Mouse (Mus musculus) forebrain, embryonic 12.5 days (tissue): ENCODE results near the gene Ptprm. TPM values are rescaled to one million over a fixed set of nuclear protein-coding genes. Genes with fewer than 3 reads are reported as not detected.

ENCODE experiments used
- ATAC-seq: fragments of 200-750 bp; cut with Nextera tagmentation; 2 replicates; pipeline ENCODE4 v1.8.0; 2017; ENCODE audit warnings: moderate TSS enrichment; ENCODE audit not compliant: low FRiP score
- H3K27ac ChIP-seq: fragments of 300-500 bp; sonication (generic); 2 replicates; pipeline ENCODE4 v1.5.1; 2016; ENCODE audit warnings: mild to moderate bottlenecking
- H3K27me3 ChIP-seq: fragments of 300-500 bp; sonication (generic); 2 replicates; pipeline ENCODE4 v1.6.1; 2016; ENCODE audit warnings: mild to moderate bottlenecking
- H3K36me3 ChIP-seq: fragments of 300-500 bp; sonication (generic); replicated peaks from 2 replicates; pipeline ENCODE4 v1.6.1; 2016; ENCODE audit warnings: mild to moderate bottlenecking
- H3K4me1 ChIP-seq: fragments of 300-500 bp; sonication (generic); 2 replicates; pipeline ENCODE4 v1.6.1; 2016
- H3K4me2 ChIP-seq: fragments of 300-500 bp; sonication (generic); 2 replicates; pipeline ENCODE4 v1.6.1; 2016; ENCODE audit warnings: mild to moderate bottlenecking, moderate library complexity
- H3K4me3 ChIP-seq: fragments of 300-500 bp; sonication (generic); replicated peaks from 2 replicates; pipeline ENCODE4 v1.5.1; 2016; ENCODE audit warnings: mild to moderate bottlenecking
- H3K9ac ChIP-seq: fragments of 300-500 bp; sonication (generic); 2 replicates; pipeline ENCODE4 v1.6.1; 2016; ENCODE audit warnings: mild to moderate bottlenecking
- H3K9me3 ChIP-seq: fragments of 300-500 bp; sonication (generic); 2 replicates; pipeline ENCODE4 v1.6.1; 2016
- WGBS: fragments of 180-500 bp; shearing (Covaris S2); methylation state at CpG from one replicate; pipeline ENCODE4 v1.1.7; 2016; 5-methylcytosine and 5-hydroxymethylcytosine counted together
- polyA plus RNA-seq: library from polyadenylated mRNA; unstranded; fragments of >200 nt; fragmentation: Nextera tagmentation; extraction: Ambion mirVana; gene quantifications from 2 replicates; pipeline ENCODE4 v1.2.1, GENCODE M21; 2016

Ptprm gene
- polyA plus RNA-seq, 1 experiment from 2014 or later = 8.8 TPM

DNA sequence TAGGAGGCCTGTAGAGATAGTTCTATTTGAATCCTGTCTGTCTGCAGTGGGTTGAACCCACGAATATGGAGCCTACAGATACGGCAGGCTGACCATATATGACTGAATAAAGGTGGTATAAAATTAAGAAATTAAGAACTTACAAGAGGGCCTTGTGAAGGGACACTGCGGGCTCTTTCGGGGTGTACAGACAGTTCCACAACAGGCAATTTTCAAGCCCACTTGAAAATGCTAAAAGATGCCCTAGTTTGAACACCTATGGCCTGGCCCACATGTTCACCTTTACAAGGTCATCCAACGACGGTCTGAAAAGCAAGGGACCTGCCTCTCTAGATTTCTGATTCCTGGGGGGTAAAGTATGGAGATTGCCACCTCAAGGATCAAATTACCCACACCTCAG lies 168.3 kb downstream of the Ptprm start:
- ATAC-seq = no peak
- Histone ChIP-seq H3K9ac (no peak overlapping the region), H3K27ac (no peak overlapping the region), H3K4me3 (no peak overlapping the region), H3K4me2 (no peak overlapping the region), H3K9me3 (no peaks in the 10 kb centered on the region), H3K36me3 (no peaks in the 10 kb centered on the region), H3K27me3 (no peaks in the 10 kb centered on the region), H3K4me1 (no peaks in the 10 kb centered on the region)
- WGBS = 88% methylated on average over 6 of the region's 6 CpGs

DNA sequence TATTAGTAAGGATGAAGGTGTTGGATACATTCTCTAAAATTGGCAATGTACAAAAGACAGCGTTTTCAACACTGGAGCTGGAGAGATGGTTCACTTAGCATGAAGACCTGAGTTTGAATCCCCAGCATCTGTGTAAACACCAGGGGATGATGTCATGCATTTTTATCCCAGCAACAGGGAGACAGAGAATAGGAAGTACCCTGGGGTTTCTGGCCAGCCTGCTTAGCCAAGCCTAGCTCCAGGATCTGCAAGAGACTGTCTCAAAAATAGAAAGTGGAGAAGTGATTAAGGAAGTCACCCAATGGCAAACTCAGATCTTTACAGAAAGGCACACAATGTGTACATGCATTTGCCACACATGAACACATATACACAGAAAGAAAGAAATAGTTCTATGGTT lies 174.8 kb downstream of the Ptprm start:
- no peak overlapping the region for H3K9ac ChIP-seq
- H3K4me2 ChIP-seq = no peak overlapping the region
- no peak overlapping the region for H3K27ac ChIP-seq
- no peaks in the 10 kb centered on the region for H3K4me1 ChIP-seq
- H3K36me3 ChIP-seq = no peaks in the 10 kb centered on the region
- no peaks in the 10 kb centered on the region for H3K27me3 ChIP-seq
- no peak overlapping the region for H3K4me3 ChIP-seq
- no peaks in the 10 kb centered on the region for H3K9me3 ChIP-seq
- no peak for ATAC-seq
- 87% methylated on average over 1 of the region's 1 CpGs for WGBS

DNA sequence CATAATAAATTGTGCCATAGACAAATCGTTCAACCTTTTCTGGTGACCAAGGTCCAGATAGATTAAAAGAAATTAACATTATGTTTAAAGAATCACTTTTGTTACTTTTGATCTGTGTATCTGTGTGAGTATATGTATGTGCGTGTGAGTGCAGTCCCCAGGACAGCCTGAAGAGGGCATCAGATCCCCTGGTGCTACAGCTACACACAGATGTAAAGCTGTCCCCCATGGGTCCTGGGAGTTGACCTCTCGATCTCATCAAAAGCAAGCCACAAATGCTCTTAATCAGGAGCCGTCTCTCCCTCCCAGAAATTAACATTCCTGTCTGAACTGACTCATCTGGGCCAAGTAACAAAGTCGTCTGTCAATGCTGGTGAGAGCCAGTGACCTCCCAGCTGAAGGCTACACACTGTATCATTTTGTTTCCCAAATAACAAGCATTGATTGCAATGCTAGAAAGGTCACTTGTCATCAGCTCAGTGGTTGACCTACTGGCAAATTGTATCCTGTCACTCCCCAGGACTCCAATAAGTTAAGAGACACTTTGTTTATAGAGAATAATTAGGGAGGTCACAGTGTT lies 175.5 kb downstream of the Ptprm start:
- Histone ChIP-seq H3K27me3 (no peaks in the 10 kb centered on the region), H3K9me3 (no peaks in the 10 kb centered on the region), H3K4me3 (no peak overlapping the region), H3K36me3 (no peaks in the 10 kb centered on the region), H3K4me1 (no peaks in the 10 kb centered on the region), H3K9ac (no peak overlapping the region), H3K4me2 (no peak overlapping the region), H3K27ac (no peak overlapping the region)
- WGBS = 88% methylated on average over 5 of the region's 5 CpGs
- no peak for ATAC-seq

DNA sequence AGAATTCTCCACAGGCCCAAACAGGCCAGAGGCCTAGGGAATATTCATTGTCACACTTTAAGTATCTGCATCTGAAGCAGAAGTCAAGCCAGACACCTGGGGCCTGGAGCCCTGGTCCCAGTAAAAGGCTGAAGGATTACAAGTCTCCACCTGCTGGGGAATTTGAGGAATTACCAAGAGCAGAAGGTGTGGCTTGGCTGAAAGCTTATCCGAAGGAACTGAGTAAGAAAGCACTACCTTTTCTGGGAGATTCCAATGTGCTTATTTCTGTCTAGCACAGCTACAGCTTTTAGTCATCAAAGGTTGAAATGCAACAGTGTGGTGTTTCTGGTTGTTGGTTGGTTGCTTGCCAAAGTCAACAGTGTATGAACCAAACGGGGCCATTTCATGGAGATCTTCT lies 178.4 kb downstream of the Ptprm start:
- no peak overlapping the region for H3K4me3 ChIP-seq
- H3K9ac ChIP-seq = no peak overlapping the region
- H3K27ac ChIP-seq = no peak overlapping the region
- WGBS = 58% methylated on average over 2 of the region's 2 CpGs
- peak; percentile 44; the same call in 1 of the 2 replicates for ATAC-seq
- no peaks in the 10 kb centered on the region for H3K36me3 ChIP-seq
- no peak overlapping the region for H3K4me2 ChIP-seq
- H3K4me1 ChIP-seq = no peaks in the 10 kb centered on the region
- H3K27me3 ChIP-seq = no peaks in the 10 kb centered on the region
- H3K9me3 ChIP-seq = no peaks in the 10 kb centered on the region

DNA sequence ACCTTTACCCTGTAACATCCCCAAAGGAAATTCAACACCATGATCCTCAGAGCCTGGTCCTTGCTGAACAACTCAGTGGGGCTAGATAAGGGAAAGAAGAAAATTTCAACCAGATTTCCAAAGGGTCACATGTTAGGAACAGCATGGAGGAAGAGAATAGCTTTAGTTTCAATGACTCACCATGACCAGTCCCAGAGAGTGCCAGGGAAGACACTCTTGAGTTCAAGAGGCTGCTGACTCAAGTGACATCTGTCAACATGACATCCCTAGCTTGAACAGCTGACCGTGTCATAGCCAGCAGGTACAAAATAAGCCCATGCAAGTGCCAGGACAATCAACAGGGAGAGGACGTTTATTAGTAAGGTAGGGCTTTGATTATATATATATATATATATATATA lies 182.9 kb downstream of the Ptprm start:
- no peak overlapping the region for H3K27ac ChIP-seq
- no peaks in the 10 kb centered on the region for H3K27me3 ChIP-seq
- no peaks in the 10 kb centered on the region for H3K9me3 ChIP-seq
- H3K36me3 ChIP-seq = no peaks in the 10 kb centered on the region
- 98% methylated on average over 2 of the region's 2 CpGs for WGBS
- H3K9ac ChIP-seq = no peak overlapping the region
- H3K4me2 ChIP-seq = no peak overlapping the region
- ATAC-seq = no peak
- no peaks in the 10 kb centered on the region for H3K4me1 ChIP-seq
- H3K4me3 ChIP-seq = no peak overlapping the region

DNA sequence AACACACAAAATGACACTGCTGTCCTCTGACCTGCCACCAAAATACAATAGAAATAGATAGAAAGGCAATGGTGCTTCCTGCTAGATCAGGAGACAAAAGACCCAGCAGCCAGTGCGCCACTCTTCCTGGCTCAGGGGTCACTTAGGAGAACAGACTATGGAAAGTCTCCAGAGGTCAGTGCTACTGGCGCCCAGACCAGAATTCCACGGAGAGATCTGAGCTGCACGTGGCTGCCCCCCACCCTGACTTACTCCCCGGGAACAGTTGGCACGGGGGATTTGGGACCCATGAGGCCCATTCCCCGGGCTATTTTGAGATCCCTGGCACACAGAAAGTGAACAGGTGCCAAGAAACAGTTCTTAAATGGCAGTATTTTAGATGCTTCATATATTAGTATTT lies 183.6 kb downstream of the Ptprm start:
- H3K4me3 ChIP-seq = no peak overlapping the region
- H3K9ac ChIP-seq = no peak overlapping the region
- H3K4me2 ChIP-seq = no peak overlapping the region
- no peaks in the 10 kb centered on the region for H3K9me3 ChIP-seq
- no peaks in the 10 kb centered on the region for H3K4me1 ChIP-seq
- H3K27ac ChIP-seq = no peak overlapping the region
- ATAC-seq = no peak
- no peaks in the 10 kb centered on the region for H3K36me3 ChIP-seq
- H3K27me3 ChIP-seq = no peaks in the 10 kb centered on the region
- WGBS = 78% methylated on average over 7 of the region's 7 CpGs

DNA sequence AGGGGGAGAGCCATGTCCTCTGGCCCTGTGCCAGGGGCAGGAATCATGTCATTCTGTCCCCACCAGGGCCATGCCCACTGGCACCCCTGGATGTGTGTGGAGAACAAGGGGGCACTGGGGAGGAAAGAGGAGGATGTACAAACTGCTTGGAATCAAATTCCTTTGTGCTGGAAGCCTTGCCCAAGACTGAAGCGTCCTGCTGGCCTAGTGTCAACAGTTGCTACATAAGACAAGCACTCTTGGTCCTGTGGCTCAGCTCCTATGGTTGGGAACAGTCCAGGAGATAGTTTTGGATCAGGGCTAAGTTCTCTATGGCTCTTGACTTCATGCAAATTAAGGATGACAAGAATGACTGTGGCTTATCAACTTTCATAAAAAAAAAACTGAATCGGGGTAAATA lies 188.4 kb downstream of the Ptprm start:
- WGBS = 92% methylated on average over 2 of the region's 2 CpGs
- ATAC-seq = no peak
- H3K4me2 ChIP-seq = no peak overlapping the region
- H3K27ac ChIP-seq = no peak overlapping the region
- H3K27me3 ChIP-seq = no peaks in the 10 kb centered on the region
- no peaks in the 10 kb centered on the region for H3K36me3 ChIP-seq
- H3K4me3 ChIP-seq = no peak overlapping the region
- peaks cover 5% of the 10 kb centered on the region; the same call in 1 of the 2 replicates for H3K4me1 ChIP-seq
- H3K9me3 ChIP-seq = no peaks in the 10 kb centered on the region
- no peak overlapping the region for H3K9ac ChIP-seq

DNA sequence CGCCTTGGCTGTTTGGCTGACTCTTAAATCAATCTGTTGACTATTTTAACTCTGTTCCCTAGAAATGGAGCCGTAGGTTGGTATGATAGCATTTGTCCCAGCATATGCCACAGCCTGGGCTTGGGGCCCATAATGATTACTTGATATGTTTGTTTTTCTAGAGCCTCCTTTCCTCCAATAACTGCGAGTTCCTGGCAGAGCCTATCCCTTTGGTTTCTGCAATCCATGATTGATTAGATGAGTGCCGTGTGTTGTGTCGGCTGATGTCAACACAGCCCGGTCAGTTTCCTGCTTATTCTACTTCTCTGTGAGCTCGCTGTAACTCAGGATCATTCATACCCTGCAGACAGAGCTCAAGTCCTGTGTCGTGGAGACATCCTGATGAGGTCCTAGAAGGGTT lies 194.6 kb downstream of the Ptprm start:
- H3K36me3 ChIP-seq = no peaks in the 10 kb centered on the region
- H3K4me3 ChIP-seq = no peak overlapping the region
- H3K27ac ChIP-seq = no peak overlapping the region
- 87% methylated on average over 8 of the region's 8 CpGs for WGBS
- H3K4me1 ChIP-seq = peaks cover 5% of the 10 kb centered on the region; the same call in 1 of the 2 replicates
- H3K9ac ChIP-seq = no peak overlapping the region
- no peak for ATAC-seq
- no peak overlapping the region for H3K4me2 ChIP-seq
- no peaks in the 10 kb centered on the region for H3K27me3 ChIP-seq
- no peaks in the 10 kb centered on the region for H3K9me3 ChIP-seq

DNA sequence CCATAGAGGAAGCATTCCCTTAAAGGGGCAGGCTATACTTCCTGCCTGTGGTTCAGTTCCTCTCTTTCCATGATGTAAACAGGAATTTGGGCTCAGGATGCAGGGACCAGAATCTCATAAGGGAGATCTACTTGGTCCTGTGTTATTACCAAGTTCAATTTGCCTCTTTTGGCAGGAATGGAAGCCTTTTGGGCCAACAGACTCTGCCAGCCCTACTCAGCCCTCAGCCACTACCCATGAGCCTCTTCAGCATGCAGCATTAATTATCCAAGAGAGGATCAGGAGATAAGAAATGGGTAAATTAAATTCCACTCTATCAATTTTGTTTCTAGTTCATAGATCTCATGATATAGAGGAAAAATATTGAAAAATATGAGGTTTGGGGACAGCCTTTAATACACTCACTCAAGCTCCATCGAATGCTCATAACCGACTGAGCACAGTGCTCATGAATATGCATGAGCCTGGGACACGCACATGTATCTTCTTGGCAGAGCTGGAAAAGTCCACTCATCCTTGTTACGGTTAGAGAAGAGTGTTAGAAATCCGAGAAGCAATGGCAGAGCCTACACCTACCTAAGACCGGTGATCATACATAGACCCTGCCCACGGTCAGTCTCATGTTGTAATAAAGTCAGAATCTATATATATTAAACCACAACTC lies 197.0 kb downstream of the Ptprm start:
- Histone ChIP-seq H3K4me2 (no peak overlapping the region), H3K27me3 (no peaks in the 10 kb centered on the region), H3K27ac (no peak overlapping the region), H3K9ac (no peak overlapping the region), H3K36me3 (no peaks in the 10 kb centered on the region), H3K4me1 (no peaks in the 10 kb centered on the region), H3K4me3 (no peak overlapping the region), H3K9me3 (no peaks in the 10 kb centered on the region)
- WGBS = 71% methylated on average over 7 of the region's 7 CpGs
- ATAC-seq = no peak

DNA sequence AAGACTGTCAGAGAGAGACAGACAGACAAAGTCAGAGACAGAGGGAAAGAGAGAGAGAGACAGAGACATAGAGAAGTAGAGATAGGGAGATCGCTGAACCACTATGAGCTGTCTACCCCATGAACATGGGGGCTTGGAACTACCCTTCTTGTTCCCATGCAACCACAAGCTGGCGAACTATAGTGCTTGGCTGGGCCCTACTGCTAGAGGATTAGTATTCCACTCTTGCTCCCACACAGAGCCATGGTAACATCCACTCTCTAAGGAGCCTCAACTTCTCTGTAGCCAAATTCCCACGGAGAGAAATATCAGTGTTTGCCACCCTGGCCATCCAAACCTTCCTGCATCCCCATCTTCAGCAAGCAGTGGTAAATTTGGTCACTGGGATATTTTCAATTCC lies 202.0 kb downstream of the Ptprm start:
- no peaks in the 10 kb centered on the region for H3K9me3 ChIP-seq
- H3K27ac ChIP-seq = no peak overlapping the region
- H3K4me1 ChIP-seq = no peaks in the 10 kb centered on the region
- no peaks in the 10 kb centered on the region for H3K36me3 ChIP-seq
- no peaks in the 10 kb centered on the region for H3K27me3 ChIP-seq
- H3K4me2 ChIP-seq = no peak overlapping the region
- no peak overlapping the region for H3K9ac ChIP-seq
- H3K4me3 ChIP-seq = no peak overlapping the region
- ATAC-seq = no peak
- 90% methylated on average over 3 of the region's 3 CpGs for WGBS

DNA sequence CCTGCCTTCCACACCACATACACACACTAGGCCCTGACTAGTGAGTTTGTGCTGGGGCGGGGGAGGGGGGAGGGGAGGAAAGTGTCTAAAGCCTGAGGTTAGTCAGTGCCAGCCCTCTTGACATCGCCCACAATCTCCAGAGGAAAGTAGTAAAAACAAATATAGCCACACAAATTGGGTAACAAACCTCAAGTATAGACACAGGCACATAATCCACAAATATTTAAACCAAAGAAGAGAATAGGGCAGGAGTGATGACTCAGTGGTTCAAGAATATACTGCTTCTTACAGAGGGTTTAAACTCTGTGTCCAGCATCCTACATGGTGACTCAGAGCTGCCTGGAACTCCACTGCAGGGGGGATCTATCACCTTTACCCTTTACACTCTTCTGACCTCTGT lies 203.8 kb downstream of the Ptprm start:
- Histone ChIP-seq H3K4me2 (no peak overlapping the region), H3K27me3 (no peaks in the 10 kb centered on the region), H3K4me3 (no peak overlapping the region), H3K9ac (no peak overlapping the region), H3K27ac (no peak overlapping the region), H3K9me3 (no peaks in the 10 kb centered on the region), H3K36me3 (no peaks in the 10 kb centered on the region), H3K4me1 (no peaks in the 10 kb centered on the region)
- no peak for ATAC-seq
- 95% methylated on average over 2 of the region's 2 CpGs for WGBS

DNA sequence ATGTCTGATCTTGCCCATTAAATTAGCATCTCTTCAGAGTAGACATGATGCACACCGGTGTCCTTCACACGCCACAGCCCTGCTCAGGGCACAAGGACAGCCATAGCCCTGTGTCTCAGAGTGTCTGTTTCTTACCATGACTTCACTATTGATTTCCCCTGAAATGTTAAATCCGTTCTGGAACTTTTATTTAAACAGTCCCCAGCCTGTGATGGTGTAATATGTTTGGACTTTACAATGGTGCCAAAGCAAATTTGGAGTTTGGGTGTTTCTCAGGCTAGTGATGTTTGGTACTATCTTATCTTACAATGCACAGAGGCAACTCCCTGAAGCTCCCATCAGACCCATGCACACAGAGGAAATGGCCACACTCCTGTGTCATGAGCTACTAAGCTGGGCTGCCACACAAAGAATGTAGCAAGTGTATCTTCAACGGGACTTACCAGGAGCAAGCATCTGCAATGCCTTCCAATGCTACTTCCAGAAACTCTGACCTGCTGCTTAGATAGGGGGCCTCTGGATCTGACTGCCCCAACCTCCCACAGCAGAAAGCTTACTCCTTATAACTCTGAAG lies 212.0 kb downstream of the Ptprm start:
- no peaks in the 10 kb centered on the region for H3K4me1 ChIP-seq
- no peak overlapping the region for H3K27ac ChIP-seq
- no peak for ATAC-seq
- H3K36me3 ChIP-seq = no peaks in the 10 kb centered on the region
- H3K9me3 ChIP-seq = no peaks in the 10 kb centered on the region
- no peaks in the 10 kb centered on the region for H3K27me3 ChIP-seq
- 85% methylated on average over 4 of the region's 4 CpGs for WGBS
- H3K4me2 ChIP-seq = no peak overlapping the region
- no peak overlapping the region for H3K9ac ChIP-seq
- no peak overlapping the region for H3K4me3 ChIP-seq

DNA sequence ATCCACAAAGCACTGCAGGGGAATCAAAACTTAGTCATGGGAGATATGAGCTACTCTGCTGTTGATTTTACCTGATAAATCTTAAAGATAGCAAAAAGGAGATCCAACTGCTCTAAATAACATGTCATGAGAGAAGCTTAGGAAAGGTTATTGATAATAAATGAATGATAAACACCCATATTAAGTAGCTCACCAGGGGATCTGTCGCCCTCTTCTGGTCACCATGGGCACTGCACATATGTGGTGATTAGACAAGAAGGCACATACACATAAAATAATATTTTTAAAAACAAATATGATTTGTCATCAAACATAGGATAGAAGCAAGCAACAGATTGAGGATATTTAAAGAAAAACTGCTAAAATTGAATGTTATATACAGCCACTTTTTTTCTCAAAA lies 213.8 kb downstream of the Ptprm start:
- Histone ChIP-seq H3K27ac (no peak overlapping the region), H3K4me3 (no peak overlapping the region)
- WGBS = 33% methylated on average over 1 of the region's 1 CpGs

More for the DNA sequence above, 213.8 kb downstream of the Ptprm start:
- no peak overlapping the region for H3K9ac ChIP-seq
- no peaks in the 10 kb centered on the region for H3K36me3 ChIP-seq
- no peaks in the 10 kb centered on the region for H3K4me1 ChIP-seq
- no peak for ATAC-seq
- H3K9me3 ChIP-seq = no peaks in the 10 kb centered on the region
- H3K27me3 ChIP-seq = no peaks in the 10 kb centered on the region
- no peak overlapping the region for H3K4me2 ChIP-seq
